Mouse (Mus musculus) C2C12 (cell line): ENCODE data around the gene 4930432K21Rik. TPM values are rescaled to one million over a fixed set of nuclear protein-coding genes. Genes with fewer than 3 reads are reported as not detected.
A peak's percentile ranks its signal among the peaks of the same experiment; 100 is the strongest.

Experiments used
- H3K27me3 ChIP-seq: one replicate; pipeline ENCODE4 v1.6.1; 2011; ENCODE audit not compliant: control insufficient read depth, insufficient read depth, insufficient read length
- H3K36me3 ChIP-seq: one replicate; pipeline ENCODE4 v1.6.1; 2011; ENCODE audit not compliant: control insufficient read depth, insufficient read depth
- H3K4me3 ChIP-seq: one replicate; pipeline ENCODE4 v1.5.1; 2011; ENCODE audit warnings: mild to moderate bottlenecking, control low read depth; ENCODE audit not compliant: poor library complexity, insufficient read depth, severe bottlenecking
- H3K79me2 ChIP-seq: one replicate; pipeline ENCODE4 v1.6.1; 2011; ENCODE audit not compliant: control insufficient read depth, insufficient read depth
- H3K79me3 ChIP-seq: one replicate; pipeline ENCODE4 v1.6.1; 2011; ENCODE audit warnings: low read depth, control low read depth
- H3ac ChIP-seq: one replicate; pipeline ENCODE3; 2011; ENCODE audit warnings: low read depth; ENCODE audit not compliant: control insufficient read depth, insufficient read length
- CEBPB ChIP-seq: IDR thresholded peaks from one replicate; pipeline ENCODE4 v1.6.1; 2011; ENCODE audit warnings: low read depth, mild to moderate bottlenecking, control low read depth, moderate library complexity
- CTCF ChIP-seq: IDR thresholded peaks from one replicate; pipeline ENCODE4 v1.5.1; 2011; ENCODE audit not compliant: control insufficient read depth, insufficient read depth, insufficient read length
- FOSL1 ChIP-seq: IDR thresholded peaks from one replicate; pipeline ENCODE4 v1.8.0; 2011; ENCODE audit warnings: mild to moderate bottlenecking, low read length; ENCODE audit not compliant: poor library complexity, insufficient read depth, severe bottlenecking
- MAX ChIP-seq: IDR thresholded peaks from one replicate; pipeline ENCODE4 v1.6.1; 2011; ENCODE audit warnings: mild to moderate bottlenecking, control low read depth
- MYOD1 ChIP-seq: IDR thresholded peaks from one replicate; pipeline ENCODE4 v1.6.1; 2011; ENCODE audit warnings: low read depth; ENCODE audit not compliant: control insufficient read depth, insufficient read length
- MYOG ChIP-seq: IDR thresholded peaks from one replicate; pipeline ENCODE4 v1.6.1; 2011; ENCODE audit not compliant: control insufficient read depth, insufficient read length; ENCODE audit errors: extremely low read depth
- USF1 ChIP-seq: IDR thresholded peaks from one replicate; pipeline ENCODE4 v1.6.1; 2011; ENCODE audit warnings: low read depth, mild to moderate bottlenecking, control low read depth, moderate library complexity
- microRNA-seq: library from miRNA; unstranded; fragments of <30 nt; microRNA quantifications from one replicate; pipeline ENCODE4, GENCODE M21; 2019; ENCODE audit warnings: borderline microRNAs expressed
- polyA plus RNA-seq: library from polyadenylated mRNA; unstranded; fragments of >200 nt; fragmentation: generic; extraction: Trizol; gene quantifications from one replicate; pipeline ENCODE4 v1.2.1, GENCODE M21; 2012; ENCODE audit warnings: missing spikeins

4930432K21Rik gene
- polyA plus RNA-seq, 1 experiment: 0.61 TPM

- Histone ChIP-seq H3K36me3 (peaks cover 59% of the 10 kb centered on the region), H3K79me3 (peaks cover 15% of the 10 kb centered on the region), H3K79me2 (peaks cover 23% of the 10 kb centered on the region), H3K27me3 (no peaks in the 10 kb centered on the region), H3K4me3 (no peak overlapping the region), H3ac (no peak overlapping the region)
- TF ChIP-seq MAX (no peak), MYOG (no peak), USF1 (no peak), CEBPB (no peak), MYOD1 (no peak), CTCF (no peak), FOSL1 (no peak)
These were observed 64.2 kb downstream of the 4930432K21Rik start for GRCm38 (mm10) chr8:84211881-84212563.

- H3K36me3 ChIP-seq: peaks cover 47% of the 10 kb centered on the region
- H3K27me3 ChIP-seq: no peaks in the 10 kb centered on the region
- H3K79me2 ChIP-seq: peaks cover 11% of the 10 kb centered on the region
- no peak overlapping the region for H3ac ChIP-seq
- no peak overlapping the region for H3K4me3 ChIP-seq
- no peak for TF ChIP-seq FOSL1
- no peak for TF ChIP-seq CTCF
- TF ChIP-seq CEBPB: no peak
- no peak for TF ChIP-seq USF1
- no peak for TF ChIP-seq MYOD1
- no peak for TF ChIP-seq MAX
- TF ChIP-seq MYOG: no peak
- H3K79me3 ChIP-seq: peaks cover 4% of the 10 kb centered on the region
These were observed 65.5 kb downstream of the 4930432K21Rik start for GRCm38 (mm10) chr8:84213277-84213676.

GRCm38 (mm10) chr8:84217206-84217605 is 69.4 kb downstream of the 4930432K21Rik start:
- Histone ChIP-seq H3K4me3 (no peak overlapping the region), H3K27me3 (no peaks in the 10 kb centered on the region), H3K36me3 (peaks cover 27% of the 10 kb centered on the region), H3K79me3 (no peaks in the 10 kb centered on the region), H3K79me2 (no peaks in the 10 kb centered on the region), H3ac (no peak overlapping the region)
- TF ChIP-seq CTCF (no peak), MYOG (no peak), CEBPB (no peak), MYOD1 (no peak), USF1 (no peak)

- Histone ChIP-seq H3K79me3 (no peaks in the 10 kb centered on the region), H3K4me3 (no peak overlapping the region), H3K27me3 (no peaks in the 10 kb centered on the region), H3K36me3 (peaks cover 32% of the 10 kb centered on the region), H3K79me2 (no peaks in the 10 kb centered on the region), H3ac (no peak overlapping the region)
- no peak for TF ChIP-seq CTCF
- TF ChIP-seq MAX: no peak
- TF ChIP-seq MYOG: no peak
- no peak for TF ChIP-seq CEBPB
- TF ChIP-seq USF1: no peak
- TF ChIP-seq MYOD1: no peak
- no peak for TF ChIP-seq FOSL1
These were observed 70.3 kb downstream of the 4930432K21Rik start for GRCm38 (mm10) chr8:84218143-84218542.

GRCm38 (mm10) chr8:84220105-84220504 is 72.3 kb downstream of the 4930432K21Rik start:
- Histone ChIP-seq H3K79me2 (no peaks in the 10 kb centered on the region), H3K27me3 (no peaks in the 10 kb centered on the region), H3K36me3 (peaks cover 32% of the 10 kb centered on the region), H3K4me3 (no peak overlapping the region), H3ac (no peak overlapping the region), H3K79me3 (no peaks in the 10 kb centered on the region)
- TF ChIP-seq CEBPB: no peak
- no peak for TF ChIP-seq MYOG
- no peak for TF ChIP-seq MYOD1
- TF ChIP-seq MAX: no peak
- no peak for TF ChIP-seq USF1
- no peak for TF ChIP-seq FOSL1
- TF ChIP-seq CTCF: no peak

Small RNAs within 50 kb of the gene (microRNA-seq; reads per million reads assigned to microRNA genes)
- gene Gm25110 (not detected), gene Mir181c (1,387 reads per million, percentile 88 among the genes with 10 or more reads in this experiment), gene Mir181d (1,306 reads per million, percentile 87 among the genes with 10 or more reads in this experiment), gene Mir23a (79,501 reads per million, percentile 100 among the genes with 10 or more reads in this experiment), gene Mir24-2 (not detected), gene Mir27a (9,935 reads per million, percentile 96 among the genes with 10 or more reads in this experiment), gene Mir3074-2 (not detected)

Other genes with a start within 250 kb of the 4930432K21Rik start
- gene Adgrl1, start 247.9 kb upstream of the 4930432K21Rik start, polyA plus RNA-seq: 16.6 TPM
- gene Gm10644, start 192.8 kb upstream of the 4930432K21Rik start, polyA plus RNA-seq: 0.08 TPM
- 140 TPM for gene Asf1b, start 192.5 kb upstream of the 4930432K21Rik start, polyA plus RNA-seq
- 75.1 TPM for gene Prkaca, start 175.0 kb upstream of the 4930432K21Rik start, polyA plus RNA-seq
- gene Samd1, start 150.4 kb upstream of the 4930432K21Rik start, polyA plus RNA-seq: 69.7 TPM
- 0.12 TPM for gene 1700067K01Rik, start 146.5 kb upstream of the 4930432K21Rik start, polyA plus RNA-seq
- 1.5 TPM for gene 2210011C24Rik, start 135.9 kb upstream of the 4930432K21Rik start, polyA plus RNA-seq
- 3.5 TPM for gene Palm3, start 126.6 kb upstream of the 4930432K21Rik start, polyA plus RNA-seq
- 0.49 TPM for gene Il27ra, start 105.4 kb upstream of the 4930432K21Rik start, polyA plus RNA-seq
- not detected for gene Rln3, start 103.0 kb upstream of the 4930432K21Rik start, polyA plus RNA-seq
- gene Gm10643, start 82.9 kb upstream of the 4930432K21Rik start, polyA plus RNA-seq: 0.49 TPM
- 9.8 TPM for gene Rfx1, start 81.2 kb upstream of the 4930432K21Rik start, polyA plus RNA-seq
- 45.2 TPM for gene Dcaf15, start 43.3 kb upstream of the 4930432K21Rik start, polyA plus RNA-seq
- gene Podnl1, start 22.0 kb upstream of the 4930432K21Rik start, polyA plus RNA-seq: 10.3 TPM
- gene Cc2d1a, start 89 bp upstream of the 4930432K21Rik start, polyA plus RNA-seq: 25.2 TPM
- gene Nanos3, start 37.2 kb downstream of the 4930432K21Rik start, polyA plus RNA-seq: 1.1 TPM
- gene Zswim4, start 89.0 kb downstream of the 4930432K21Rik start, polyA plus RNA-seq: 10.1 TPM
- 281 TPM for gene D8Ertd738e, start 101.7 kb downstream of the 4930432K21Rik start, polyA plus RNA-seq
- 23.2 TPM for gene Mri1, start 109.3 kb downstream of the 4930432K21Rik start, polyA plus RNA-seq
- 16.1 TPM for gene Ccdc130, start 122.4 kb downstream of the 4930432K21Rik start, polyA plus RNA-seq
- 3.1 TPM for gene Cacna1a, start 240.4 kb downstream of the 4930432K21Rik start, polyA plus RNA-seq